Mouse (Mus musculus): ENCODE measurements around the gene Smap2. TPM values are rescaled to one million over a fixed set of nuclear protein-coding genes. Genes with fewer than 3 reads are reported as not detected.

Smap2 gene
- polyA plus RNA-seq, 1 experiment = 27.3 TPM

DNA sequence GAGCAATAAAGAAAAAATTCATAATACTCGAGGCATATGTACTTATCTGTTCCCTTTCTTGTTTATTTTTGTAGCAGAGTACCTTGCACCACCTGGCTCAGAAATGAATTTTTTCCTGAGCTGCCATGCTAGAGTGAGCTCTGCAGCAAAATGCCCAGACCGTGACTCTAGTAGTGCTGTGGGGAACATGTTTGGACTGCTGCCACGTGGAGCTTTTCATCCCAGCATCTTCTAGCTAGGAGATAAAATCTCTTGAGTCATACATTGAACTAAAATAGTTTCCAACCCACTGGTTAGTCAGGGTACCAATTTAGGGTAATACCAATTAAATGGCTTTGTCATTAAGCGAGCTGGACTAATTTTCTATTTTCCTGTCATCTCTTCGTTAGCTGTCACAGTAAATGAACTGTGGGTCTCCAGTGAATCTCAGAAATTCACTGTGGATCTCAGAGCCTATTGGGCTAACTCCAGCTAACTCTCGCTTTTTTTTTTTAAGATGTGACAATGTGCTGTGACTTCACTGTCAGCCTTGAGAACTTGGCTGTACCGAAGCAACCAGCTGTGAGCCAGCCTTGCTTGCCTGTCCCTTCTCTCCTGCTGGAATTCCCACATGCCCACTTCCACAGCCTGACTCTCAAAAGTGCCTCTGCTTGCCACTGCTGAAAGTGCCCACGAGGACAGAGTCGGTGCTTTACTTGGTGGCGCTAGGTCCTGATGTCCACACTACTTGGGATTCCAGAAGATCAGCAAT, 3.2 kb upstream of the Smap2 start:
- peak; percentile 52 for DNase-seq
- H3K27me3 ChIP-seq (replicated peaks; ENCODE audit: control insufficient read depth, insufficient read depth, low read length) = no peaks in the 10 kb centered on the region
- H3K4me1 ChIP-seq (ENCODE audit: control insufficient read depth, insufficient read depth, low read length) = peaks cover 7% of the 10 kb centered on the region; the same call in 1 of the 2 replicates
- no peak overlapping the region for H3K4me3 ChIP-seq (ENCODE audit: insufficient read depth, low read depth, low read length)
- H3K36me3 ChIP-seq (ENCODE audit: control insufficient read depth, insufficient read depth, low read length) = no peaks in the 10 kb centered on the region
- no peak overlapping the region for H3K27ac ChIP-seq (ENCODE audit: insufficient read depth, low read depth, low read length)
- TF ChIP-seq CTCF (conservative IDR thresholded peaks at IDR 0.05; ENCODE audit: insufficient read depth, insufficient read length, low read depth, low read length) = no peak
- TF ChIP-seq POLR2A (IDR thresholded peaks at IDR 0.05; ENCODE audit: low read depth, low read length) = no peak
- WGBS = 59% methylated on average over 10 of the region's 10 CpGs

DNA sequence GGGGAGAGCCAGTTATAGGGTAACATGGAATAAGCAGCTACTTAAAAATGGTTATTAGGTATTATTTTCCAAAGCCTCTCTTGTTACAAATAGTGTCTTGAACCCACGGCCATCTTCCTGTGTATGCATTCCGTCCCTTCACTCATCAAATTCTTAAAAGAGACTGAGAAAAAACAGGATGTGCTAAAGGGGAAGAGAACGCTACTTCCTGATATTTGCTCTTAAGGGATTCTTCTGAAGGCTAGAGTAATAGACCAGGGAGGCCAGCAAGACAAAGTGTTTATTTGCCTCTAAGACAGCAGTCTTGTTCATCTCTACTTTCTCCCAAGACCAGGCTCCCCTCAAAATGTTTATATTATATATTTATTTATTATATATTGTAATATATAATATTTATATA, 1.2 kb upstream of the Smap2 start:
- no peak overlapping the region for H3K4me3 ChIP-seq (ENCODE audit: insufficient read depth, low read depth, low read length)
- no peaks in the 10 kb centered on the region for H3K27me3 ChIP-seq (replicated peaks; ENCODE audit: control insufficient read depth, insufficient read depth, low read length)
- H3K36me3 ChIP-seq (ENCODE audit: control insufficient read depth, insufficient read depth, low read length) = no peaks in the 10 kb centered on the region
- WGBS = 73% methylated on average over 3 of the region's 3 CpGs
- no peak for DNase-seq
- H3K27ac ChIP-seq (ENCODE audit: insufficient read depth, low read depth, low read length) = no peak overlapping the region
- TF ChIP-seq CTCF (conservative IDR thresholded peaks at IDR 0.05; ENCODE audit: insufficient read depth, insufficient read length, low read depth, low read length) = no peak
- TF ChIP-seq POLR2A (IDR thresholded peaks at IDR 0.05; ENCODE audit: low read depth, low read length) = no peak
- peaks cover 10% of the 10 kb centered on the region; the same call in 1 of the 2 replicates for H3K4me1 ChIP-seq (ENCODE audit: control insufficient read depth, insufficient read depth, low read length)

DNA sequence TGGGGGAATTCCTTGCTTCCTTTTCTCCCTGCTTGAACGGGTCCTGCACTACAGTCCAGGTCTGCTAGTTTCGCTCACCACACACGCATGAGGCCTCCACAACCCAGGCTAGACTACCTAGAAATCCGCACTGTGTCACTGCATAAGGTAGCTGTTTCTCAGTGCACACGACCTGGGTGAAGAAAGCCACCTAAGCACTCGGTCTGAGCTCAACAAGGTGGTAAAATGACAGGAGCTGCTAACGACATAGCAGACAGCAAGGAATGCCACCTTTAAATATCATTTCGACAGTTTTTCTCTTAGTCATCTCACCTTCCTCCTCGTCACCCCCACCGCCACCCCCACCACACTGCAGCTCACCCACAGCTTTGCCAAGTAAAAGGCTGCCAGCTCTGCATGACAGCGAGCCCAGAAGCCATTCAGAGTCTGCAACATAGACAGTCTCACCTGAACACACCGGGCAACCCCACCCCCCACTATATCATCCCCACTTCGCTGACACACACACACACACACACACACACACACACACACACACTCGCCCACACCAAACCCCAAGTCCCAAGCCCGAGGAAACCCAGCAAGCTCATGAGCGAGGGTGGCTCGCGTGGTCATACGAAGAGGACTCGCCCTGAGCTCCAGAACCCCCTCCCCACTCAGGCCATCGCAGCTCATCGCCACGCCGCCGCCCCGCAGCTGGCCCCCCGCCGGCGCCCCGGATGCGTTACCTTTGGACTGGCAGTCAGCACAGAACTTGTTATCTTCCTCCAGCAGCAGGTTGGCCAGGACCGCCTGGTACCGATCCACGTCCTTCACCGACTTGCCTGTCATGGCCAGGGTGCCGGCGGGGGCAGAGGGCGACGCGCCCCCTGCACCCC, 787 bp downstream of the Smap2 start:
- peak overlapping the region; percentile 80 for H3K4me3 ChIP-seq (ENCODE audit: insufficient read depth, low read depth, low read length)
- peaks cover 10% of the 10 kb centered on the region; the same call in 1 of the 2 replicates for H3K4me1 ChIP-seq (ENCODE audit: control insufficient read depth, insufficient read depth, low read length)
- TF ChIP-seq POLR2A (IDR thresholded peaks at IDR 0.05; ENCODE audit: low read depth, low read length) (no peak), CTCF (conservative IDR thresholded peaks at IDR 0.05; ENCODE audit: insufficient read depth, insufficient read length, low read depth, low read length) (no peak)
- H3K36me3 ChIP-seq (ENCODE audit: control insufficient read depth, insufficient read depth, low read length) = no peaks in the 10 kb centered on the region
- no peaks in the 10 kb centered on the region for H3K27me3 ChIP-seq (replicated peaks; ENCODE audit: control insufficient read depth, insufficient read depth, low read length)
- WGBS = 2% methylated on average over 40 of the region's 40 CpGs
- no peak overlapping the region; the same call in 1 of the 2 replicates for H3K27ac ChIP-seq (ENCODE audit: insufficient read depth, low read depth, low read length)
- peak; percentile 52 for DNase-seq

DNA sequence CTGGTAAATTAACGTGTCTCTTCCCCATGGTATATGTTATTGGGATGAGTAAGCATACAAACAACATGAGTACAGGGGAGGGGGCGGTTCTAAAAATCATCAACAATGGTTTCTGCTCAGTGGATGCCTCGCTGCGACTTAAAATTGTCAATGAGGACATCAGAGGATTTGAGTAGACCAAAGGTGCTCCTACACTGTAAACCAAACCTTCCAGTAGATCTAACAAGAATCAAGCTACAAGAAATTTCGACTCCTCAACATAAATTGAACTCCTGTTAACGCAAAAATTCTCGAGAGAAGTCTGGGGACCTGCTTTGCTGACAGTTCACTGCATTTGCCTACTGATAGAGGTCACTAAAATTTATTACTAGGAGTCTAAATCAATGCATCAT, 1.8 kb downstream of the Smap2 start:
- DNase-seq = no peak
- Histone ChIP-seq H3K36me3 (ENCODE audit: control insufficient read depth, insufficient read depth, low read length) (no peaks in the 10 kb centered on the region), H3K4me1 (ENCODE audit: control insufficient read depth, insufficient read depth, low read length) (peaks cover 6% of the 10 kb centered on the region; the same call in 1 of the 2 replicates), H3K27me3 (replicated peaks; ENCODE audit: control insufficient read depth, insufficient read depth, low read length) (no peaks in the 10 kb centered on the region), H3K4me3 (ENCODE audit: insufficient read depth, low read depth, low read length) (no peak overlapping the region), H3K27ac (ENCODE audit: insufficient read depth, low read depth, low read length) (no peak overlapping the region)
- WGBS = 72% methylated on average over 7 of the region's 7 CpGs
- TF ChIP-seq CTCF (conservative IDR thresholded peaks at IDR 0.05; ENCODE audit: insufficient read depth, insufficient read length, low read depth, low read length) (no peak), POLR2A (IDR thresholded peaks at IDR 0.05; ENCODE audit: low read depth, low read length) (no peak)

DNA sequence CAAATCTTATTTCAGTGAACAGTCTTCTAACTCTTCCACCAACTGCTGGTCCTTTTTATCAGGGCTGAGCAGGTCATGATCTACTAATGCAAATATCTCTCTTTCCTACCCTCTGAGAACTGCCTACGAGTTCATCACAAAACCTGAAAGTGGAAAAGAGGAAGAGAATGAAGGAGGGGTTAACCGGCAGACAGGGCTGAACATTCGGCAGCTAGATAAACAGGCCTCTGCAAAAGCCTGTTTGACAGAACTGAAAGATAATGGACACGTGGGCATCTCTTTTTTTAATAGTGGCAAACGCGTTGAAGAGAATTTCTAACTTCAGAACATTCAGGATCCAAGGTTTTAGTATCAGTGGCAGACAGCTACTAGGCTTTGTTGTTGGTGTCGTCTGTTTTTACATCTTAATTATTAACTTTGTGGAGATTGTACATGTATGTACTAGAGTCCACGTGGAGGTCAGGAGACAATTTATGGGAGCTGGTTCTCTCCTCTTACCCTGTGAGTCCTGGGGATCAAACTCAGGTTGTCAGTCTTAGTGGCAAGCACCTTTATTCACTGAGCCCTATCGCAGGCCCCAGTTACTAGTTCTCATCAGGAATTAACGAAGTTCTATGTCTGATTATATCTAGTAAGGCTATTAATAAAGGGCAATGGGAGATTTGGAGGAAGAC, 2.3 kb downstream of the Smap2 start:
- WGBS = 49% methylated on average over 10 of the region's 10 CpGs
- Histone ChIP-seq H3K4me3 (ENCODE audit: insufficient read depth, low read depth, low read length) (no peak overlapping the region), H3K36me3 (ENCODE audit: control insufficient read depth, insufficient read depth, low read length) (no peaks in the 10 kb centered on the region), H3K4me1 (ENCODE audit: control insufficient read depth, insufficient read depth, low read length) (peaks cover 6% of the 10 kb centered on the region; the same call in 1 of the 2 replicates), H3K27ac (ENCODE audit: insufficient read depth, low read depth, low read length) (no peak overlapping the region), H3K27me3 (replicated peaks; ENCODE audit: control insufficient read depth, insufficient read depth, low read length) (no peaks in the 10 kb centered on the region)
- TF ChIP-seq POLR2A (IDR thresholded peaks at IDR 0.05; ENCODE audit: low read depth, low read length) = no peak
- no peak for TF ChIP-seq CTCF (conservative IDR thresholded peaks at IDR 0.05; ENCODE audit: insufficient read depth, insufficient read length, low read depth, low read length)
- no peak for DNase-seq

DNA sequence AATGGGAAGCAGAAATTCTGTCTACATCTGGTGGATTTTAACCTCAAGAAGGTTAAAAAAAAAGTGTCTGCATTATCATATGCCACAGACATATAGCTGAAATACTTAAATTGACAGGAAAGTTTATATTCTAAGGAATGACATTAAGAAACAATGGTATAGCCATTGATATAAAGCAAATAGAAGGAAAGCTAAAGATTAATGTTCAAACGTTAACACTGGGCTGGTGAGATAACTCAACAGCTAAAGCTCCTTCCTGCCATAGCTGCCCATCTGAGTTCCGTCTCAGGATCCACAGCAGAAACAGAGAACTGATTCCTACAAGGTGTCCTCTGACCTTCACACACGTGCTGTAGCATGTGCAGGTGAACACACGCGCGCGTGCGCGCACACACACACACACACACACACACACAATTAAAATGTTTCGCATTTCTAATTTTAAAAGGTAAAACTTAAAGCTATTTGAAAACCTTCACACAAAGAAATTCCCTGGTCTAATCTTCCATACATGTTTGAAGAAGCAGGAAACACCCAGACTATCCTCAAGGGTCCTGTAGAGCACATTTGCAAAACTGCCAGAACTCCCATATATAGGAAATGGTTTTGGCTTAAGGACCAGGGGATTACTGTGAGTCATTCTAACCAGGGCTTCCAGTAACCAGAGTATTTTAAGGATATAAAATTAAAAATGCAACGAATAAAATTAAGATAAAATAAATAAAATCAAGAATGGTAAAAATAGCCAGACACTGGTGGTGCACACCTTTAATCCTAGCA, 6.1 kb downstream of the Smap2 start:
- H3K27me3 ChIP-seq (replicated peaks; ENCODE audit: control insufficient read depth, insufficient read depth, low read length) = no peaks in the 10 kb centered on the region
- H3K36me3 ChIP-seq (ENCODE audit: control insufficient read depth, insufficient read depth, low read length) = no peaks in the 10 kb centered on the region
- no peak for DNase-seq
- H3K4me3 ChIP-seq (ENCODE audit: insufficient read depth, low read depth, low read length) = no peak overlapping the region
- WGBS = 81% methylated on average over 11 of the region's 11 CpGs
- H3K27ac ChIP-seq (ENCODE audit: insufficient read depth, low read depth, low read length) = no peak overlapping the region
- H3K4me1 ChIP-seq (ENCODE audit: control insufficient read depth, insufficient read depth, low read length) = peaks cover 16% of the 10 kb centered on the region; the same call in 1 of the 2 replicates
- no peak for TF ChIP-seq POLR2A (IDR thresholded peaks at IDR 0.05; ENCODE audit: low read depth, low read length)
- TF ChIP-seq CTCF (conservative IDR thresholded peaks at IDR 0.05; ENCODE audit: insufficient read depth, insufficient read length, low read depth, low read length) = no peak
